Mouse (Mus musculus) neural tube, embryonic 14.5 days (tissue): ENCODE measurements around the gene Rps27a. TPM values are rescaled to one million over a fixed set of nuclear protein-coding genes. Genes with fewer than 3 reads are reported as not detected.
"Not testable (repeated sequence)": the region's sequence is repeated elsewhere in the genome, so short reads cannot be mapped to it uniquely, and the experiment has no call there.

ENCODE experiments used
- ATAC-seq: fragments of 200-750 bp; cut with Nextera tagmentation; 2 replicates; pipeline ENCODE4 v1.8.0; 2017; ENCODE audit warnings: low read depth, mild to moderate bottlenecking, moderate TSS enrichment, moderate library complexity
- H3K27ac ChIP-seq: fragments of 300-500 bp; sonication (generic); 2 replicates; pipeline ENCODE4 v1.5.1; 2014; ENCODE audit warnings: low read depth, mild to moderate bottlenecking, control low read depth, low read length, moderate library complexity, mixed read lengths
- H3K27me3 ChIP-seq: fragments of 300-500 bp; sonication (generic); 2 replicates; pipeline ENCODE4 v1.6.1; 2014; ENCODE audit warnings: low read length; ENCODE audit not compliant: control insufficient read depth, insufficient read depth
- H3K36me3 ChIP-seq: fragments of 300-500 bp; sonication (generic); 2 replicates; pipeline ENCODE4 v1.6.1; 2014; ENCODE audit warnings: low read length, mixed read lengths; ENCODE audit not compliant: control insufficient read depth, insufficient read depth
- H3K4me1 ChIP-seq: fragments of 300-500 bp; sonication (generic); 2 replicates; pipeline ENCODE4 v1.6.1; 2014; ENCODE audit warnings: low read length; ENCODE audit not compliant: control insufficient read depth, insufficient read depth
- H3K4me2 ChIP-seq: fragments of 300-500 bp; sonication (generic); 2 replicates; pipeline ENCODE4 v1.6.1; 2014; ENCODE audit warnings: mild to moderate bottlenecking, low read depth, low read length, control low read depth
- H3K4me3 ChIP-seq: fragments of 300-500 bp; sonication (generic); 2 replicates; pipeline ENCODE4 v1.5.1; 2014; ENCODE audit warnings: low read depth, low read length, control low read depth, mixed read lengths
- H3K9ac ChIP-seq: fragments of 300-500 bp; sonication (generic); replicated peaks from 2 replicates; pipeline ENCODE4 v1.6.1; 2014; ENCODE audit warnings: low read depth, mild to moderate bottlenecking, control low read depth, low read length, mixed read lengths
- H3K9me3 ChIP-seq: fragments of 300-500 bp; sonication (generic); 2 replicates; pipeline ENCODE4 v1.6.1; 2016; ENCODE audit warnings: low read length; ENCODE audit not compliant: control insufficient read depth
- WGBS: fragments of 180-500 bp; shearing (Covaris S2); extraction: QIAGEN DNeasy Blood & Tissue Kit; methylation state at CpG from one replicate; pipeline ENCODE4 v1.1.7; 2014; 5-methylcytosine and 5-hydroxymethylcytosine counted together
- polyA plus RNA-seq: library from polyadenylated mRNA; unstranded; fragments of >200 nt; fragmentation: Nextera tagmentation; extraction: Ambion mirVana; gene quantifications from 2 replicates; pipeline ENCODE4 v1.2.1, GENCODE M21; 2014

Rps27a gene
- polyA plus RNA-seq, 1 experiment from 2014 or later: 605 TPM

DNA sequence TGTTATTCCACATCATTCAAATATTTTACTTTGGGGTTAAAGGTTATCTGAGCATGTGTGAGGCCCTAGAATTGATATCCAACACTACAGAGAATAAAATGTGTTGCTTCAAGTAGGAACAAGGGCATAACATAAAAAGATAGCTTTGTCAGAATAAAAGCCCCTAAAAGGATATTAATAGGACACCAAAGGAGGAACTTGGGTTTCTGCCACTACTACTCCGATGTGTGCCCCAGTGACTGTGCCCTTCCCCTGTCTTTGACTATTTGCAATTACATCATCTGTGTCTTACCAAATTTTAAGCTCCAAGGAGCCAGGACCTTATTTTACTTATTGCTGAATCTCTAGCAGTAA, 1.5 kb upstream of the Rps27a start:
- no peak for ATAC-seq
- Histone ChIP-seq H3K27me3 (no peaks in the 10 kb centered on the region), H3K9me3 (no peaks in the 10 kb centered on the region), H3K27ac (no peak overlapping the region), H3K9ac (no peak overlapping the region), H3K4me2 (no peak overlapping the region), H3K4me1 (peaks cover 8% of the 10 kb centered on the region; the same call in 1 of the 2 replicates), H3K4me3 (no peak overlapping the region), H3K36me3 (peaks cover 12% of the 10 kb centered on the region)
- 93% methylated on average over 1 of the region's 1 CpGs for WGBS

- Histone ChIP-seq H3K4me1 (peaks cover 8% of the 10 kb centered on the region; the same call in 1 of the 2 replicates), H3K4me2 (peak overlapping the region; percentile 67), H3K36me3 (peaks cover 18% of the 10 kb centered on the region), H3K9me3 (no peaks in the 10 kb centered on the region), H3K9ac (peak overlapping the region; percentile 80), H3K27ac (peak overlapping the region; percentile 41; the same call in 1 of the 2 replicates), H3K27me3 (no peaks in the 10 kb centered on the region), H3K4me3 (peak overlapping the region; percentile 63)
- ATAC-seq: no peak
- 26% methylated on average over 23 of the region's 23 CpGs for WGBS
These were observed 855 bp upstream of the Rps27a start for GRCm38 (mm10) chr11:29548504-29549424.

DNA sequence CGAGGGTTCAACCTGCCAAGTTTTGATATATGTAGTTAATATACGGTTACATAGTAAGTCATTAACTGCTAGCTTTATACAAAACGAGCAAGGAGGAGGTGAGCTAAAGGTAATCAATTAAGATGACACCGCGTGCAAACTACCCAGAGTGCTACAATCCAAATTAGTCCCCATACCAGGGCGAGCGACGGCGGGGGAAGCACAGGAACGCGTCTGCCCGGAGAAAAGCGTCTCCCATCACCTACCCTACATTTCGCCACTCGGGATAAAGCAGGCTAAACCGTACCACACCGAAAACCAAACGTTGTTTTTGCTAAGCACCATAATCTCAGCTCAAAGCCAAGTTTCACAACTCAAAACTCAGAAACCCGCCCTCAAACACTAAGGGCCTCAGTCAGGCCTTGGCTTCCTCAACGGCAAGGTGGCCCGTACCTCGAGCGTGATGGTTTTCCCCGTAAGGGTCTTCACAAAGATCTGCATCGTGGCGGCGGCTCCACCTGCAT, 609 bp downstream of the Rps27a start:
- Histone ChIP-seq H3K36me3 (peaks cover 21% of the 10 kb centered on the region), H3K9me3 (no peaks in the 10 kb centered on the region), H3K4me1 (peaks cover 8% of the 10 kb centered on the region; the same call in 1 of the 2 replicates), H3K27me3 (no peaks in the 10 kb centered on the region), H3K27ac (peak overlapping the region; percentile 79; the same call in 1 of the 2 replicates), H3K9ac (peak overlapping the region; percentile 80), H3K4me2 (peak overlapping the region; percentile 60), H3K4me3 (peak overlapping the region; percentile 63)
- WGBS: under 1% methylated on average over 27 of the region's 27 CpGs
- ATAC-seq: peak; percentile 13

DNA sequence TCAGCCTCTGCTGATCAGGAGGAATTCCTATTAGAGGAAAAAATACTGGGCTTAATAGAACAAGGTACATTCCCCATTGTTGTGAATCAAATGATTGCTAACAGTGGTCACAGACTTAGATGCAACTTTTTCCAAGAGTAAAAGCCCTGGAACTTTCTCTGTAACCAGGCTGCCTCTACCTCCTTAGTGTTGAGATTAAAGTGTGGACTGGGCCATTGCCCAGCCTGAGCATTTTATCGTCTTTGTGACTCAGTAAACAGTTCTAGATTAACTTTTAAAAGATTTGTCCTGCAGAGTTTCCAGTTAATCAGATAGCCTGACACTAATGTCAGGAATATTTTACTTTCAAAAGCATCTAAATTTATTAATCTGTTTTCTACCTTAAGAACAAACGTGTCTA, 1.1 kb downstream of the Rps27a start:
- no peaks in the 10 kb centered on the region for H3K27me3 ChIP-seq
- H3K36me3 ChIP-seq: peaks cover 23% of the 10 kb centered on the region
- H3K4me3 ChIP-seq: peak overlapping the region; percentile 63
- 25% methylated on average over 2 of the region's 2 CpGs for WGBS
- H3K4me2 ChIP-seq: peak overlapping the region; percentile 60
- peak overlapping the region; percentile 80; the same call in 1 of the 2 replicates for H3K9ac ChIP-seq
- no peak overlapping the region for H3K27ac ChIP-seq
- H3K9me3 ChIP-seq: no peaks in the 10 kb centered on the region
- H3K4me1 ChIP-seq: peaks cover 8% of the 10 kb centered on the region; the same call in 1 of the 2 replicates
- no peak for ATAC-seq

DNA sequence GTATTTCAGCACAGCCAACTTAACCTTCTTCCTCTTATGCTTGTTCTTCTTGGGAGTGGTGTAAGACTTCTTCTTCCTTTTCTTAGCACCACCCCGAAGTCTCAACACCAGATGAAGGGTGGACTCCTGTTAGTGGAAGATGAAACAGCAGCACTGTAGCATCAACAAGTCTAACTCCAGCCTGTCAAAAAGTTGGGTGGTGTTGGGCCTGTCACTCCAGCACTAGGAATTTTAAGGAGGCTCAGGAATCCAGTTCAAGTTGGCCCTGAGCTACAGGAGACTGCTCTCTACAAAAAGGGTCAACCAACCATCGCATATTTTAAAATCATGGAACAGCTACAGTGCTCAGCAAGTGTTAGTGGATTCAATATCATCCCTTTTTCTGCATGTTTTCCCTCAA, 1.6 kb downstream of the Rps27a start:
- not testable (repeated sequence) for H3K9ac ChIP-seq, H3K27me3 ChIP-seq, H3K9me3 ChIP-seq, H3K4me1 ChIP-seq, ATAC-seq, H3K27ac ChIP-seq
- Histone ChIP-seq H3K4me3 (peak overlapping the region; percentile 63; the same call in 1 of the 2 replicates), H3K36me3 (peaks cover 28% of the 10 kb centered on the region), H3K4me2 (peak overlapping the region; percentile 60)
- 90% methylated on average over 2 of the region's 2 CpGs for WGBS

- not testable (repeated sequence) for H3K4me1 ChIP-seq, H3K9me3 ChIP-seq, H3K4me3 ChIP-seq, H3K9ac ChIP-seq, ATAC-seq, H3K4me2 ChIP-seq, H3K27ac ChIP-seq, H3K27me3 ChIP-seq
- peaks cover 29% of the 10 kb centered on the region for H3K36me3 ChIP-seq
- WGBS: 90% methylated on average over 4 of the region's 4 CpGs
These were observed 2.7 kb downstream of the Rps27a start for GRCm38 (mm10) chr11:29545150-29545752.

DNA sequence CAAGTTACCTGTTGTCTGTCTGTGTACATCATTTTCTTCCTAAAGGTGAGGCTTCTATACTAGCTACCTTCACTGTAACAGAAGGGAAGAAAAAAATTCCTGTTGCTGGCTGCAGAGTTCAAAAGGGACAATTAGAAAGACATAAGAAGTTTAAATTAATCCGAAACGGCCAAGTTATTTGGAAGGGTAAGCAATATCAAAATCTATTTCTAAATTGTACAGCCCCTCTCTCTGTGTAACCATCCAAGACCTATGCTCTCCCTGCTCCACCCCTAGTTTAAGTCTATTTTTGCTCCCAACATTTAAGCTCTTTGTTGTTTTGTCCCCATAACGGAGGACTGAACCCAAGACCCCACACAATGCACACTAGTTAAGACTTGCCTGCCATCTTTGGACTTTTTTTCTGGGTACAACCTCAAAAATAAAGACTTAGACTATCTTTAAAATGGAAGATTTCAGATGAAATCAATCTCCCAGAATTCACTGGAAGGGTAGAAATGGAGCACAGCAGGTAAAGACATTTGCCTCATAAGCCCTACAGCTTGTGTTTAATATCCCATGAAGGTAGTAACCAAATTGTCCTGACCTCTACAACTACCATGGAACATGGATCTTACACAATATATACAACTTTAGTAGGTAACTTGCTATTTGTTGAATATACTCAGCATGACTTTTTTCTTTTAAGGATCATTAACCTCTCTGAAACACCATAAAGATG, 3.5 kb downstream of the Rps27a start:
- no peak overlapping the region for H3K9ac ChIP-seq
- ATAC-seq: no peak
- peaks cover 8% of the 10 kb centered on the region; the same call in 1 of the 2 replicates for H3K4me1 ChIP-seq
- peaks cover 29% of the 10 kb centered on the region for H3K36me3 ChIP-seq
- no peaks in the 10 kb centered on the region for H3K27me3 ChIP-seq
- H3K4me3 ChIP-seq: no peak overlapping the region
- H3K4me2 ChIP-seq: no peak overlapping the region
- no peaks in the 10 kb centered on the region for H3K9me3 ChIP-seq
- WGBS: 94% methylated on average over 3 of the region's 3 CpGs
- no peak overlapping the region for H3K27ac ChIP-seq

- no peak overlapping the region for H3K9ac ChIP-seq
- no peak overlapping the region for H3K4me2 ChIP-seq
- H3K27ac ChIP-seq: no peak overlapping the region
- ATAC-seq: no peak
- WGBS: 97% methylated on average over 1 of the region's 1 CpGs
- H3K36me3 ChIP-seq: peaks cover 35% of the 10 kb centered on the region
- H3K4me3 ChIP-seq: no peak overlapping the region
- H3K27me3 ChIP-seq: no peaks in the 10 kb centered on the region
- H3K4me1 ChIP-seq: no peaks in the 10 kb centered on the region
- H3K9me3 ChIP-seq: no peaks in the 10 kb centered on the region
These were observed 9.7 kb downstream of the Rps27a start for GRCm38 (mm10) chr11:29538201-29538600.
